Mouse (Mus musculus) urinary bladder, postnatal 10 days (tissue): Measurements from ENCODE around the gene Pa2g4.
"Not testable (repeated sequence)": the region's sequence is repeated elsewhere in the genome, so short reads cannot be mapped to it uniquely, and the experiment has no call there.

Experiments used
- DNase-seq: peaks from one replicate; pipeline ENCODE4 v3.0.0; 2022; ENCODE audit warnings: low spot score

Gene Pa2g4

GRCm38 (mm10) chr10:128578330-128578729 lies 12.5 kb upstream of the Pa2g4 start:
- DNase-seq: no peak

- no peak for DNase-seq
These were observed 9.3 kb upstream of the Pa2g4 start for GRCm38 (mm10) chr10:128575063-128575462.

GRCm38 (mm10) chr10:128565206-128565787 lies 490 bp downstream of the Pa2g4 start:
- no peak for DNase-seq

- DNase-seq: no peak
These were observed 2.2 kb downstream of the Pa2g4 start for GRCm38 (mm10) chr10:128563544-128563943.

- DNase-seq: no peak
These were observed 8.8 kb downstream of the Pa2g4 start for GRCm38 (mm10) chr10:128556963-128557362.

- no peak for DNase-seq
These were observed 9.5 kb downstream of the Pa2g4 start for GRCm38 (mm10) chr10:128556286-128556685.

- not testable (repeated sequence) for DNase-seq
These were observed 10.2 kb downstream of the Pa2g4 start for GRCm38 (mm10) chr10:128555567-128555966.

GRCm38 (mm10) chr10:128550144-128550823 lies 15.5 kb downstream of the Pa2g4 start:
- DNase-seq: not testable (repeated sequence)

GRCm38 (mm10) chr10:128549682-128550057 lies 16.1 kb downstream of the Pa2g4 start:
- not testable (repeated sequence) for DNase-seq

GRCm38 (mm10) chr10:128548947-128549681 lies 16.7 kb downstream of the Pa2g4 start, which contains the start of gene Rpl41:
Gene Rpl41 (minus strand): TSS chr10:128549305.
- peak; percentile 62 for DNase-seq

GRCm38 (mm10) chr10:128548051-128548791 lies 17.6 kb downstream of the Pa2g4 start:
- DNase-seq: not testable (repeated sequence)

- DNase-seq: peak; percentile 74
These were observed 18.3 kb downstream of the Pa2g4 start, which contains the start of gene Zc3h10 for GRCm38 (mm10) chr10:128547361-128548032. Gene Zc3h10 (minus strand): TSS chr10:128547774.

GRCm38 (mm10) chr10:128546787-128547186 lies 19.0 kb downstream of the Pa2g4 start:
- DNase-seq: no peak

GRCm38 (mm10) chr10:128546361-128546760 lies 19.4 kb downstream of the Pa2g4 start:
- no peak for DNase-seq

- no peak for DNase-seq
These were observed 20.3 kb downstream of the Pa2g4 start for GRCm38 (mm10) chr10:128545570-128545898.

- DNase-seq: no peak
These were observed 20.9 kb downstream of the Pa2g4 start for GRCm38 (mm10) chr10:128544674-128545569.

- no peak for DNase-seq
These were observed 21.6 kb downstream of the Pa2g4 start for GRCm38 (mm10) chr10:128544151-128544657.

- DNase-seq: no peak
These were observed 22.7 kb downstream of the Pa2g4 start for GRCm38 (mm10) chr10:128543100-128543499.

- DNase-seq: no peak
These were observed 27.4 kb downstream of the Pa2g4 start for GRCm38 (mm10) chr10:128538340-128538870.

- DNase-seq: no peak
These were observed 29.4 kb downstream of the Pa2g4 start for GRCm38 (mm10) chr10:128536266-128536940.
